Mouse (Mus musculus) heart, adult 10 weeks (tissue): ENCODE measurements around the gene Hrg. TPM values are rescaled to one million over a fixed set of nuclear protein-coding genes. Genes with fewer than 3 reads are reported as not detected.

Experiments
- polyA plus RNA-seq: library from polyadenylated mRNA; stranded (reverse); fragments of 350-450 nt; fragmentation: Illumina TruSeq; extraction: RNeasy Lipid Tissue Mini Kit (QIAGEN cat#74804); gene quantifications from one replicate; pipeline ENCODE4 v1.2.3, GENCODE M21; 2014; ENCODE audit warnings: low read depth, low replicate concordance

Hrg gene
- polyA plus RNA-seq: 0.26 TPM

GRCm38 (mm10) chr16:22950840-22951395 lies at the start of gene Hrg:
Hrg (plus strand) TSS chr16:22951072.

GRCm38 (mm10) chr16:22918034-22918433 lies 32.8 kb upstream of the Hrg start, which contains the start of gene Fetub:
Fetub (plus strand) TSS chr16:22918334.

Other genes starting within 250 kb of the Hrg start
- not detected for gene Crygs, start 139.5 kb upstream of the Hrg start, polyA plus RNA-seq
- gene Tbccd1, start 93.4 kb upstream of the Hrg start, polyA plus RNA-seq: 11.7 TPM
- gene Dnajb11, start 93.2 kb upstream of the Hrg start, polyA plus RNA-seq: 53.6 TPM
- 21.7 TPM for gene Ahsg, start 59.8 kb upstream of the Hrg start, polyA plus RNA-seq
- gene Fetub, start 32.7 kb upstream of the Hrg start, polyA plus RNA-seq: 0.73 TPM
- gene Kng2, start 78.4 kb downstream of the Hrg start, polyA plus RNA-seq: 0.71 TPM
- gene Kng1, start 106.8 kb downstream of the Hrg start, polyA plus RNA-seq: 1.0 TPM
- gene Eif4a2, start 156.4 kb downstream of the Hrg start, polyA plus RNA-seq: 686 TPM
- gene Rfc4, start 176.7 kb downstream of the Hrg start, polyA plus RNA-seq: 12.4 TPM
- 21.3 TPM for gene Adipoq, start 195.5 kb downstream of the Hrg start, polyA plus RNA-seq